Mouse (Mus musculus) forebrain, embryonic 16.5 days (tissue): ENCODE results near the gene Tceal9. TPM values are rescaled to one million over a fixed set of nuclear protein-coding genes. Genes with fewer than 3 reads are reported as not detected.
"Not testable (repeated sequence)": the region's sequence is repeated elsewhere in the genome, so short reads cannot be mapped to it uniquely, and the experiment has no call there.

Experiments used
- ATAC-seq: fragments of 200-750 bp; cut with Nextera tagmentation; 2 replicates; pipeline ENCODE4 v1.8.0; 2017; ENCODE audit warnings: mild to moderate bottlenecking, moderate library complexity
- H3K27ac ChIP-seq: fragments of 300-500 bp; sonication (generic); 2 replicates; pipeline ENCODE4 v1.5.1; 2014; ENCODE audit warnings: low read length, control low read depth
- H3K27me3 ChIP-seq: fragments of 300-500 bp; sonication (generic); replicated peaks from 2 replicates; pipeline ENCODE4 v1.6.1; 2014; ENCODE audit warnings: low read length; ENCODE audit not compliant: control insufficient read depth, insufficient read depth
- H3K36me3 ChIP-seq: fragments of 300-500 bp; sonication (generic); 2 replicates; pipeline ENCODE4 v1.6.1; 2014; ENCODE audit not compliant: control insufficient read depth, insufficient read depth
- H3K4me1 ChIP-seq: fragments of 300-500 bp; sonication (generic); replicated peaks from 2 replicates; pipeline ENCODE4 v1.6.1; 2014; ENCODE audit warnings: low read length; ENCODE audit not compliant: control insufficient read depth, insufficient read depth
- H3K4me2 ChIP-seq: fragments of 300-500 bp; sonication (generic); 2 replicates; pipeline ENCODE4 v1.6.1; 2014; ENCODE audit warnings: mild to moderate bottlenecking, low read length, control low read depth
- H3K4me3 ChIP-seq: fragments of 300-500 bp; sonication (generic); replicated peaks from 2 replicates; pipeline ENCODE4 v1.5.1; 2014; ENCODE audit warnings: mild to moderate bottlenecking, low read length, control low read depth
- H3K9ac ChIP-seq: fragments of 300-500 bp; sonication (generic); replicated peaks from 2 replicates; pipeline ENCODE4 v1.6.1; 2014; ENCODE audit warnings: low read depth, low read length, control low read depth
- H3K9me3 ChIP-seq: fragments of 300-500 bp; sonication (generic); 2 replicates; pipeline ENCODE4 v1.6.1; 2016; ENCODE audit warnings: low read length; ENCODE audit not compliant: control insufficient read depth
- WGBS: fragments of 180-500 bp; shearing (Covaris S2); extraction: QIAGEN DNeasy Blood & Tissue Kit; methylation state at CpG from one replicate; pipeline ENCODE4 v1.1.7; 2014; 5-methylcytosine and 5-hydroxymethylcytosine counted together
- polyA plus RNA-seq: library from polyadenylated mRNA; unstranded; fragments of >200 nt; fragmentation: Nextera tagmentation; extraction: Ambion mirVana; gene quantifications from 2 replicates; pipeline ENCODE4 v1.2.1, GENCODE M21; 2015

Gene Tceal9
- polyA plus RNA-seq, 1 experiment from 2014 or later, result 290 TPM

DNA sequence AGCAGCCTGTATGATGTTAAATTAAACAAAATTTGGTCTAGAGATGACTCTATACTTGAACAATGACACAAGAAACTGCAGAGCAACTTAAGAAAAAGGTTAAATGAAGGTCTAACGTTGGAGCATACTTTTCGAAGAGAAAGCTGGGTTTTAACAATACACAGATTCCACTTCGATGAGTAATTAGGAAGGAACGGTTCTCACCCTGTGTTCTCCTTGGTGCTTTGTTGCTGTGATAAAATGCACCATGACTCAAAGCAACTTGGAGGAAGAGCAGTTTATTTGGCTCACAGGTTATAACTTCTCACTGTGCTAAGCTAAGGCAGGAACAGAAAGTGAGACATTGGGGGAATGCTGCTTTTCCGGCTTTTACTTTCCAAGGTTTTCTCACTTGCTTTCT is 22.8 kb downstream of the Tceal9 start:
- Histone ChIP-seq H3K4me1 (peaks cover 6% of the 10 kb centered on the region), H3K9ac (no peak overlapping the region), H3K4me3 (no peak overlapping the region), H3K9me3 (no peaks in the 10 kb centered on the region), H3K4me2 (no peak overlapping the region), H3K27ac (no peak overlapping the region), H3K27me3 (peaks cover 3% of the 10 kb centered on the region; the same call in 1 of the 2 replicates), H3K36me3 (no peaks in the 10 kb centered on the region)
- ATAC-seq, result no peak
- 72% methylated on average over 5 of the region's 5 CpGs for WGBS

DNA sequence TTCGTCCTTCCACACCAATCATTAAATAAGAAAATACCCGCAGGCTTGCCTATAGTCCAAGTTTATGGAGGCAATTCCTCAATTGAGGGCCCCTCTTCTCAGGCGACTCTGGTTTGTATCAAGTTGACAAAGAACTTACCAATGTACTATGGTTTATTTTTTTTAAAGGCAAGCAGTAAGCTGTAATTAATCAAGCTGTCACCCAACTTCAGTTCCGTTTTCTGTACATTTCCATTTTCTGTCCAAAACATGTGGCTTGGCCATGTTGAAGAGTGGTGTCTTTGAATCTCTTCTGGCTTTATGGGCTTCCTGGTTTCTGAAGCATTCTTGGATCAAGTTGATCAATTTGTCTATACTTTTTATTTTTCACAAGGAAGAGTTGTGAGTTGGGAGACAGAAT is 23.3 kb downstream of the Tceal9 start:
- ATAC-seq, result no peak
- no peak overlapping the region for H3K4me3 ChIP-seq
- 0 out of 2 replicates have a peak, but pooled peaks cover 3% of the 10 kb centered on the region for H3K27me3 ChIP-seq
- no peak overlapping the region for H3K9ac ChIP-seq
- 86% methylated on average over 4 of the region's 4 CpGs for WGBS
- no peak overlapping the region for H3K4me2 ChIP-seq
- H3K4me1 ChIP-seq, result peaks cover 6% of the 10 kb centered on the region
- no peak overlapping the region for H3K27ac ChIP-seq
- no peaks in the 10 kb centered on the region for H3K36me3 ChIP-seq
- H3K9me3 ChIP-seq, result no peaks in the 10 kb centered on the region

DNA sequence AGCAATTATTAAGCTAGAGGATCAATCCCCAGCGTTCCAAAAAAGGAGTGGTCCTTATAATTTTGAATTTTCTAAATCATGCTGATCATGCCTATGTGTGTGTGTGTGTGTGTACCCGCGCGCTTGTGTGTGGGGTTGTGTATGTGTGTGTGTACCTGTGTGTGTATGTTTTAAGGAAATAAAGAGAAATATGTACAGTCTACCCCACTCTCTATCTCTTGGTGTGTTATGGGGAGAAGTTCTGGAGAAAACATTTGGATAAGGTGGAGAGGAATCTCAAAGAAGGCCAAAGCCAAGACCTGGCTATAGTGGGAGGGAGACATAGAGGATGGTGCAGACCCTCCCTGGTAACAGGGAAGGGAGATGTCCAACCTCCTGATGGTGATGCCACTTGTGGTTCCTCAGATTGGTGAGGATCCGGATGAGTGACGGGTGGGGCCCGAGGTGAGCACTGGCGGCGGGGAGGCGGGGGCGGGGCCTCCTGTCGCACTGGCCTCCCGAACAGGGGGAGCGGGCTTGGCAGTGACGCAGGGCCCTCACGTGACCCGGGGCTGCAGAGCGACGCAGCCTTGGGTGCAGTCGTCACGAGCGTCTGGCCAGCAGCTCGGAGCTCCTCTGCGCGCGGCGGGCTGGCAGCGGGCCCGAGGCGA is 25.0 kb downstream of the Tceal9 start, which contains the start of gene Bex3:
Gene Bex3, plus strand, starts transcription at position 511 of the 650 bp plus-strand sequence.
- WGBS, result 76% methylated on average over 4 of the region's 30 CpGs
- not testable (repeated sequence) for H3K36me3 ChIP-seq, H3K9me3 ChIP-seq

GRCm38 (mm10) chrX:136270393-136271111 is 25.7 kb downstream of the Tceal9 start:
- H3K4me3 ChIP-seq, result peak overlapping the region; percentile 45
- H3K4me2 ChIP-seq, result peak overlapping the region; percentile 45
- ATAC-seq, result peak; percentile 56
- not testable (repeated sequence) for H3K36me3 ChIP-seq, H3K4me1 ChIP-seq, H3K27me3 ChIP-seq, H3K9me3 ChIP-seq
- peak overlapping the region; percentile 37 for H3K27ac ChIP-seq
- WGBS, result 23% methylated on average over 3 of the region's 60 CpGs
- peak overlapping the region; percentile 56 for H3K9ac ChIP-seq

More for the DNA sequence above, 25.0 kb downstream of the Tceal9 start, which contains the start of gene Bex3:
- peak within 1 kb of the TSS; percentile 45 for H3K4me2 ChIP-seq
- H3K27ac ChIP-seq, result peak within 1 kb of the TSS; percentile 37
- H3K4me1 ChIP-seq, H3K27me3 ChIP-seq: not testable (repeated sequence)
- H3K4me3 ChIP-seq, result peak within 1 kb of the TSS; percentile 45
- peak within 1 kb of the TSS; percentile 56 for H3K9ac ChIP-seq
- peak; percentile 95 for ATAC-seq

DNA sequence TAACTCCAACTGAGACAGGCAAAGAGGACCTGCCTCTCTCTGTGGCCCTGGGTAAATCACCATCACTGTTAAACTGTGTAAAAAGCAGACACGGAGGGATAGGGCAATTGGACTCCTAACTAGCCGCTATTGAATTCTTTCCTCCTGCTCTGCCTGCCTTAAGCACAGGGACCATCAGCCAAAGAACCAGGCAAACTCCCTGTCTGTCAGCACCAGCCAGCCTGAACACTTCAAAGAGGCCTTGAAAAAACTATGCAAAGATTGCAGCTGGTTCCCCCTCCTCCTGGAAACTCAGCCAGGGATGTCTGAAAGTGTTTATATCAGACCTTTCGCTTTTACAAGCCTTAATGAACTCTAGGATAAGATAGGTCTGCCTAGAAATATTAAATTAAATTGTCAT is 29.7 kb downstream of the Tceal9 start:
- Histone ChIP-seq H3K36me3 (no peaks in the 10 kb centered on the region), H3K4me2 (no peak overlapping the region), H3K9me3 (no peaks in the 10 kb centered on the region), H3K27me3 (0 out of 2 replicates have a peak, but pooled peaks cover 3% of the 10 kb centered on the region), H3K4me3 (no peak overlapping the region), H3K4me1 (peaks cover 6% of the 10 kb centered on the region), H3K27ac (no peak overlapping the region), H3K9ac (no peak overlapping the region)
- WGBS, result 21% methylated on average over 3 of the region's 3 CpGs
- ATAC-seq, result no peak

- H3K36me3 ChIP-seq, result no peaks in the 10 kb centered on the region
- peak; percentile 34; the same call in 1 of the 2 replicates for ATAC-seq
- H3K4me3 ChIP-seq, result no peak overlapping the region
- no peak overlapping the region for H3K4me2 ChIP-seq
- no peak overlapping the region for H3K9ac ChIP-seq
- H3K27ac ChIP-seq, result no peak overlapping the region
- H3K9me3 ChIP-seq, result no peaks in the 10 kb centered on the region
- peaks cover 6% of the 10 kb centered on the region for H3K4me1 ChIP-seq
- 0 out of 2 replicates have a peak, but pooled peaks cover 3% of the 10 kb centered on the region for H3K27me3 ChIP-seq
- 9% methylated on average over 3 of the region's 3 CpGs for WGBS
These were observed 30.5 kb downstream of the Tceal9 start for GRCm38 (mm10) chrX:136275386-136275785.

DNA sequence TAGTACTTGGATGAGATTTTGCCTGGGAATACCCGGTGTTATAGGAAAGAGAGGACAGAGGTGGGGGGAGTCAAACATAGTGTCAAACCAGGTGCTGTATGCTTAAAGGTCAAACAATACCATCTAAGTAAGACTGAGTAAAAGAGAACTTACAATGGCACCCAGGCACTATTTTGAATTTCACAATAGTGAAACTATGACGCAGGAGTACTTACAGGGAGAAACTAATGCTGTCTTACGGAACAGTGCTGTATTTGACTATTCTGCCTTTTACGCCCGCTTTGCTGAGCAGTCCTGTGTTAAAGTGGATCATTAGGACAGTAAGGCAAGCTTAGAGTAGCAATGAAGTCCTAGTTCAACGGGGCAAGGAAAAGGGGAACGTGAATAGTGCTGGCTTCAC is 32.7 kb downstream of the Tceal9 start:
- Histone ChIP-seq H3K9me3 (no peaks in the 10 kb centered on the region), H3K36me3 (no peaks in the 10 kb centered on the region), H3K27ac (no peak overlapping the region), H3K27me3 (0 out of 2 replicates have a peak, but pooled peaks cover 3% of the 10 kb centered on the region), H3K4me3 (no peak overlapping the region), H3K4me2 (no peak overlapping the region), H3K9ac (no peak overlapping the region), H3K4me1 (no peaks in the 10 kb centered on the region)
- WGBS, result 79% methylated on average over 7 of the region's 7 CpGs
- ATAC-seq, result no peak

- H3K27me3 ChIP-seq, result 0 out of 2 replicates have a peak, but pooled peaks cover 3% of the 10 kb centered on the region
These were observed 33.5 kb downstream of the Tceal9 start for GRCm38 (mm10) chrX:136278401-136278800.

GRCm38 (mm10) chrX:136279410-136279809 is 34.5 kb downstream of the Tceal9 start:
- WGBS, result 64% methylated on average over 5 of the region's 5 CpGs
- peak; percentile 69 for ATAC-seq

More at GRCm38 (mm10) chrX:136278401-136278800, 33.5 kb downstream of the Tceal9 start:
- Histone ChIP-seq H3K4me2 (no peak overlapping the region), H3K36me3 (no peaks in the 10 kb centered on the region), H3K4me3 (no peak overlapping the region), H3K9me3 (no peaks in the 10 kb centered on the region), H3K4me1 (no peaks in the 10 kb centered on the region), H3K27ac (no peak overlapping the region), H3K9ac (no peak overlapping the region)
- ATAC-seq, result peak; percentile 57; the same call in 1 of the 2 replicates

More at GRCm38 (mm10) chrX:136279410-136279809, 34.5 kb downstream of the Tceal9 start:
- no peaks in the 10 kb centered on the region for H3K36me3 ChIP-seq
- no peak overlapping the region for H3K4me2 ChIP-seq
- H3K27ac ChIP-seq, result no peak overlapping the region
- H3K27me3 ChIP-seq, result 0 out of 2 replicates have a peak, but pooled peaks cover 3% of the 10 kb centered on the region
- H3K9ac ChIP-seq, result no peak overlapping the region
- H3K4me3 ChIP-seq, result no peak overlapping the region
- no peaks in the 10 kb centered on the region for H3K4me1 ChIP-seq
- H3K9me3 ChIP-seq, result no peaks in the 10 kb centered on the region
